Mouse (Mus musculus) thymus, adult 2 months (tissue): ENCODE measurements at regions not wholly inside any gene's neighbourhood (a gene's known extent, or its start where the extent isn't known, plus 50 kb on each side); places are given as distances from the start of the nearest gene placed in this dataset.

Experiments
- CTCF ChIP-seq: fragments of 200-500 bp; IDR thresholded peaks from 2 replicates; pipeline ENCODE4 v1.5.1; 2012; ENCODE audit warnings: mild to moderate bottlenecking, control low read depth, low read length, moderate library complexity, borderline replicate concordance; ENCODE audit not compliant: control insufficient read depth, poor library complexity, insufficient read depth; ENCODE audit errors: extremely low read depth
- POLR2A ChIP-seq: fragments of 200-500 bp; IDR thresholded peaks from 2 replicates; pipeline ENCODE4 v1.6.1; 2012; ENCODE audit warnings: mild to moderate bottlenecking, low read length, control low read depth, moderate library complexity; ENCODE audit not compliant: control insufficient read depth, poor library complexity, insufficient read depth; ENCODE audit errors: extremely low read depth

DNA sequence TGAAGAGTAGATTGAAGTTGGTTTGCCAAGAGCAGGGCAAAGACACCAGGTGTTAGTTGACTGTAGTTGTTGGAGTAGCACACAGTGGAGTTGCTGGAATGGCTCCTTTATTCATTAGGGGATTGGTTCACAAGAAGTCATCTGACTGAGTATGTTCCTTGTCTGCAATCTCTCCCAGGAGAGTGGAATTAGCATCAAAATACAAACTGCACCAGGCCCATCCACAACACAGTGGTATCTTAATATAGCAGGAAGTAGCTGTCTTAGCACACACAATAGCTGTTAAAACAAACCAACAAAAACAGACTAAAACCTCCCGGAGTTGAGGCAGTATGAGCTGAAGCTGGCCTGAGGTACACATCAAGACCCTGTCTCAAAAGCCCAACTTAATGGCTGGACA lies 723.5 kb upstream of the Kdm8 start:
- TF ChIP-seq CTCF (no peak), POLR2A (no peak)
